Mouse (Mus musculus): ENCODE data around the gene Gm45021. TPM values are rescaled to one million over a fixed set of nuclear protein-coding genes. Genes with fewer than 3 reads are reported as not detected.
A peak's percentile ranks its signal among the peaks of the same experiment; 100 is the strongest.
"Not testable (repeated sequence)": the region's sequence is repeated elsewhere in the genome, so short reads cannot be mapped to it uniquely, and the experiment has no call there.

The Gm45021 gene
- total and polyA plus RNA-seq, 3 experiments = not detected

DNA sequence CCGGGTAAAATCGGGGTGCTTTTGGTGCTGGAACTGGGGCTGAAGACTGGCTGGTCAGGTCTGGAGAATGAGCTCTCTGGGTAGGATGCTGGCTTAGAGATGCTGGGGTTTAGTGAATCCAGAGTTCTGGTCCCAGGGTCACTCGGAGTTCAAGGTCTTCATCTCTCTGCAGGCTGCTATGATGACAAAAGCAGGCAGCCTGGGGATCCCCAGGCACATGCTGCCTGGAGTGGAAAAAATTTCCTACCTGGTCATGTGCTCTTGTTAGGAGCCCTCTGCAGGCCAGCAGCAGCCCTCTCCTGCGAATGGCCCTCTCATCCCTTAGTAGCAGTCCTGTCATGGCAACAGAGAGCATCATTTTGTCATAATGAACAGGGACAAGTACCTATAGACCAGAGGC, 24.1 kb downstream of the Gm45021 start:
- no peak for DNase-seq

DNA sequence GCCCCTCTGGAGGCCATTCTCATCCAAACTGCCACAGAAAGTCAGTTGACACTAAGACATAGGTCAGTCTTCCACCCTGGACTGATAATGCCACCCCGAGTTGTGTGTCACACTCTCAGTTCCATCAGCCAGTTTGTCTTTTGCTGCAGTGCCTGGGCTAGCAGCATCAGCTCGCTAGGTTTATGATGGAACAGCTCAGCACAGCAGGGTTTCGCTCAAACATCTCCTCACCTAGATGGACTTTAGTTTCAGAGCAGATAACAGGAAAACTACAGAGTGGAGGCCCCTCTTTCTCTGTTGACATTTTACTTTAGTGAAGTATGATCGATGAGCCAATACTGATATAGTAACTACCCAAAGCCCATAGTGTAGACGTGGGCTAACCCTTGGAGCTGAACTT, 25.3 kb downstream of the Gm45021 start:
- DNase-seq = no peak

DNA sequence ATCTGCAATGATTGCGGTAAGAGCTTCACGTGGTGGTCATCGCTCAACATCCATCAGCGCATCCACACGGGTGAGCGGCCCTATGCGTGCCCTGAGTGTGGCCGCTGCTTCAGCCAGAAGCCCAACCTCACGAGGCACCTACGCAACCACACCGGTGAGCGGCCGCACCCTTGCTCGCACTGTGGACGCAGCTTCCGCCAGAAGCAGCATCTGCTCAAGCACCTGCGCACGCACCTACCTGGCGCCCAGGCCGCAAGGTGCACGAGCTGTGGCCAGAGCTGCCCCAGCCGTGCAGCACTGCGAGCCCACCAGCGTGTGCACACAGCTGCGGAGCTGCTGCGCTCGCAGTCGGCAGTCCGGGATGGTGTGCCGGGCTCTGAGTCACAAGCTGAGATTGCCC, 30.6 kb downstream of the Gm45021 start:
- DNase-seq = no peak

DNA sequence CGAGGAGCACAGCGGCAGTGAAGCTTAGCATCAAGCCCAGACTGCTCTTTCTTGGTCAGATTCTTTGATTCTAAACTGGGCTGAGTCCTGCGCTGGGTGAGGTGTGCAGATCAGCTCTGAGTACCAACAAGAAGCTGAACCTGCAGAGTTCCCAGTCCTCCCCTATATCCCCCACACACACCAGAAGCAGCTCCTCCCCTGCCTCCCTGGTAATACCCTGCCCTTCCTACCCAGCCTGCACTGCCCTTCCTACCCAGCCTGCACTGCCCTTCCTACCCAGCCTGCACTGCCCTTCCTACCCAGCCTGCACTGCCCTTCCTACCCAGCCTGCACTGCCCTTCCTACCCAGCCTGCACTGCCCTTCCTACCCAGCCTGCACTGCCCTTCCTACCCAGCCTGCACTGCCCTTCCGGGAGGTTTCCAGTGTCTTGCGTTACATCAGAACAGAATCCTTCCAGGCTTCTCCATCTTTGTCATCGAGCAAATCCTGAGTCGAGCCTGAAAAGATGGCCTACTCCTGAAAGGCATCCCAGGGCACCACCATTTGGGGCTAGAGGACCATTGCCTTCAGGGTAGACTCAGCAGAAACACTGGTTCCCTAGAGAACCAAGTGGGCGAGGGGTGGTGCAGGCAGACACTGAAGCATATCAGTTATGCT, 32.9 kb downstream of the Gm45021 start:
- not testable (repeated sequence) for DNase-seq

DNA sequence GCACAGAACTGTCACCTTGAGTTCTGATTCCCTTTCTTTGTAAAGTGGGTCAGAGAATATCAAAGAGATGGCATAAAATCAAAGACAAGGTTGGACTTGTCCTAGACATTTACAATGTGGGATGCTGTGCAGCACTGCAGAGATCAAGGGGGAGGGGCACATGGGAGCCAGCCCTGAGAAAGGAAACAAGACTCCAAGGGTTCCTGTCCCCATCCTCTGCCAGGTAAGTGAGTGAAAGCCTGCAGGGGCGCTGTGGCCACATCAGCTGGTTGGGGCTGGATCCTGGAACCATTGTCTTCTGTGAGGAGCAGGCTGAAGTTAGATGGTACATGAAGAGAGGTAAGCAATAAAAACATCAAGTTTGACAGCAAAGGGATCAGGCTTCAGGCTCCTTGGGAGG, 34.0 kb downstream of the Gm45021 start:
- DNase-seq = peak; percentile 65

DNA sequence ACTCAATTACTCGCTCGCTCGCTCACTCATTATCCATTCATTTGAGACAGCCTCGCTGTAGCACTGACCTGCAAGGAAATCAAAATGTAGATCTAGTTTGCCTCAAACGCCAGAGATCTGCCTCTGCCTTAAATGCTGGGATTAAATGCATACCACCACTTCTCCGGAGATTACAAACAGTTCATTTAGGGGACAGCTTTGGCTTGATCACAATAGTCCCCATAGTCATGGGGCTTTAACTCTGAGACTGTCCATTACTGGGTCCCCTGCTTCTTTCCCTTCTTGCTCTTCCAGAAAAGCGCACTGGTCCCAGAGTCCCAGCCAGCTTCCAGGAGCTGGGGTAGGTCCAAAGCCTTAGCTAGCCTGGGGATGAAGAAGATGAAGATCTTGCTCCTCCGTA, 37.1 kb downstream of the Gm45021 start, which contains the start of gene AI854703:
Gene AI854703 (plus strand): TSS at position 301 of the 400 bp plus-strand sequence.
- DNase-seq = no peak

DNA sequence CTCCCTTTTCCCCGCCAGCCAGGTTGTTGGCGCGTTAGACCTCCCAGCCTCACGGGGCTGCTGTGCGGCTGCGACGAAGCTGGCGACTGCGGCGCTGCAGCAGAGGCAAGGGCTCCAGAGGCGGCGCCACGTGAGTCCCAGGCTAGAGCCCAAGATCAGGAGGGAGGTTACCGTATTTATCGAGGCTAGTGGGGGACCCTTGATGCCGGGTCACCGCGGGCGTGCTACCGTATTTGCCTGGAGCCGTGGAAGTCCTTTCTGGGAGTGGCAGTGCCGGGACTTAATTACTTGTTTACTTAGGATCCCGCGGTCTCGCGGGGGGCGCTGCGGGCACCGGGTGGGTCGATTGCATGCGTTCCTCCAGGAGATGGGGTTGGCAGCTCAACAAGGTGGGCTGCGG, 37.6 kb downstream of the Gm45021 start:
- peak; percentile 77 for DNase-seq

DNA sequence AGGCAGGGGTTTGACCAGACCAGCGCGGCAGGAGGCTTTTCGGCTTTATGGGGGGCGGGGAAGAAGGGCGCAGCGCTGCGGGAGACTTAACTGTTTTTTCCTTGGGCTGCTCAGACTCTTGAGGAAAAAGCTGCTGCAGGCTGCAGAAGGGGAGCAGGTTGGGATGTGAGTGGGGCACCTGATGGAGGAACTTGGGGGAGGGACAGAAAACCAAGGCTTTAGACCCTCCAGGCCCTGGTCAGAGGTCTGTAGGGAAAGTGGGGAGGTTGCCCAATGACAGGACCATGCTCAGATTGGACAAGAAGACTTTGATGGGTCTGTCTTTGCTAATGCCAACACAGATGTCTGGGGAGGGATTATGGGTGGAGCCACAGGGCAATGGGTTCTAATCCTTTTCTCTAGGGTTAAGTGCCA, 38.1 kb downstream of the Gm45021 start:
- DNase-seq = no peak

DNA sequence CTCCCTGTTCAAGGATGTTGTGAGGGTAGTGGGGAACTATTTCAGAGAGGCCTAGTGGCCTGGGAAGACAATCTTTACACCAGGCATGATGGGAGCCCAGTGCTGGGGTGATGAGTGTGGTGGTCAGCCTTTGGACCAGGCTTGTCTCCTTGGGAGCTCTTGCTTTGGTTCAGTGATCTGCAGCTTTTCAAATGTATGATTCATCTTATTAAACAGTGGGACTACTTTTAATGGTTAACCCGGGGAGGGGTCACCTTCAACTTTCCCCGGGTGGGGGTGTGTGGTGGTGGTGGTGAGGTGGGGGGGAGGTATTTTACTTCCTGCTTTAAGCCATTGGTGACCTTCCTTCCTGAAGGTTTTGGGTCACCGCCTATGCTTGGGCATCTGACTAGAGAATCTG, 39.0 kb downstream of the Gm45021 start:
- no peak for DNase-seq

DNA sequence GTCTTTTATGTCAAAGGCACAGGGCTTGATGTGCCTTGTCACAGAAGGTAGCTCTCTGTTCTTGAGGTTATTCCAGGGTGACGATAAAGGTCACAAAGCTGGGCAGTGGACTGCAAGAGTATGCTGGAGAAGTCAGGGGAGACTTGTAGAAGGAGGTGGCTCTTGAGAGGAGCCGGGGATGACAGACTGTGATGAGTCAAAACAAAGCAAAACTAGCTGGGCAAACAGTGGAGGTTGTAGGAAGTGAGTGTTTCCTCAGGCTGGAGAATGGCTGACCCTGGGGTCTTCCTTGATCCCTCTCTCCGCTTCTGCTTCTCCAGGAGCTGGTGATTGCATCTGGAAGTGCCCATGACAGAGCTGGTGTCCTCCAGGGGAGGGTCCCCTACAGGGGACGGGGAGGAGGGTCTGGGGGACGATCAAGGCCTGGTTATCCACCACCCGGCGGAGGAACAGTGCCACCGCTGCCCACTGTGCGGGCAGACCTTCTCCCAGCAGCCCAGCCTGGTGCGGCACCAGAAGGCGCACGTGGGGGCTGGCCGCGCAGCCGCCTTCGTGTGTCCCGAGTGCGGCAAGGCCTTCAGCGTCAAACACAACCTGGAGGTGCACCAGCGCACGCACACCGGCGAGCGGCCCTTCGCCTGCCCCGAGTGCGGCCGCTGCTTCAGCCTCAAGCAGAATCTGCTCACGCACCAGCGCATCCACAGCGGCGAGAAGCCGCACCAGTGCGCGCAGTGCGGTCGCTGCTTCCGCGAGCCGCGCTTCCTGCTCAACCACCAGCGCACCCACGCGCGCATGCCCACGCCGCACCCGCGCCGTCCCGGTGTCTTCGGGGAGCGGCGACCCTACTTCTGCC, 39.6 kb downstream of the Gm45021 start:
- peak; percentile 36 for DNase-seq

DNA sequence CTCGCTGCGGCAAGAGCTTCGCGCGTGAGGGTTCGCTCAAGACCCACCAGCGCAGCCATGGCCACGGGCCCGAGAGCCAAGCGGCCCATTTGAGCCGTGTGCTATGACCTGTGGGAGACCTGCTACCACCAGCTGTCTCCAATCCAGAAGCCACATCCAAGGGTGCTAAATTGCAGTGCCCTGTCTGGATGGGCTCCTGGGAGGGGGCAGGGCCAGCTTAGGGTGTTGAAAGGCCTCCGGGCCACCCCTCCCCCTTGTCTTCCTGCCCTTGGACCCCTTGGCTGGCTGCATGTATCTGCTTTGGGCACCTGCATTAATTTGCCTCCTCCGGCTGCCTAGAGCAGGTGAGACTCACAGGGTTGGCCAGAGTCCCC, 40.2 kb downstream of the Gm45021 start:
- no peak for DNase-seq

DNA sequence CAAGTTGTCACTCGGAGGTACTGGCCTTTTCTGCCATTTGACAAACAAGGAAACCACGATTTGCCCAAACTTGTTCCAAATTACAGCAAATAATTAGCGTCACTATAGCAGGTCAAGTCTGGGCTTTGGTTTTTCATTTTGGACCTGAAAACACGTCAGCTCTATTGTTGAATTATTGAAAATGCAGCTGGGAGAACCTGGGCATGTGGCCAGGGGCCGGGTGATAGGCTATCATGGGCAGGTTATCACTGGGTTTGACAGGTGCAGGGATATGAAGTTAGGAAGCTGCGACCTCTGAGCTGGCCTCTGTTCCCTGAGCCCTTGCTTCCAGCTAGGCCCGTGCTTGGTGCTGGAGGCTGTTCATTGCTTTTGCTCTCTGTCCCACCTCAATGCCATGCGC, 41.4 kb downstream of the Gm45021 start:
- no peak for DNase-seq

DNA sequence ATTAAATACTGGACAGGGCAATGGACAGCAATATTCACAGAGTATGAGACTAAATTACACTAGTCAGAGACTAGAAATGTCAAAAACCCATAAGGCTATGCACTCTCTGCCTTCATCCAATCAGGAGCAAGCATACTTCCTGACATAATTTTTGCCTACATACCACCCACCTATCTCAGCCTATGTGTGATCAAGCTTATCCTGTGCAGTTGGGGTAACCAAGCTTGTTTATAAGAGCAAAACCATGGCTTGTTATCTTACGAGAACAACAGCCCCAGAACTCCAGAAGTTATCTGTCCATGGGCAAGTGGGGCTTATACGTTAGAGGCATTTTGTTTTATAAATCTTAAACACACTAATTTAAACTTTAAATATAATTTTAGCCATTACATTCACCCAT, 45.7 kb downstream of the Gm45021 start:
- no peak for DNase-seq

DNA sequence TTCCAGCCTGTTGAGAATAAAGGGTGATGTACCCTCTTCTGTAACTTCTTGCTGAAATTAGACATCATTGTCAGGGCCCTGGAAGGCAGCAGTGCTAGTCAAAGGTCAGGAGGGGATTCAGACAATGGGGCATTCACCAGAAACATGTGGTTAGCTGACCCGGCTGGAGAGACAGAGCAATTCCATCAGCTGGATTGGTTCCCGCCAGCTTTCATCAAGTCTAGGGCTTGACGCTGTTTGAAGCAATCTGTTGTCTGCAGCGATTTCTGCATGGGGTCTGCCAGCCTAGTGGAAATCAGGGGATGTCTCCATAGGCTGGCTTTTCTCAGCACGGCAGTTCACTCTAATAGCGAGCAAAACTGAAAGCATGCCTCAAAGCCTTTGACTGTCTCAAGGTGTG, 47.1 kb downstream of the Gm45021 start:
- DNase-seq = no peak

DNA sequence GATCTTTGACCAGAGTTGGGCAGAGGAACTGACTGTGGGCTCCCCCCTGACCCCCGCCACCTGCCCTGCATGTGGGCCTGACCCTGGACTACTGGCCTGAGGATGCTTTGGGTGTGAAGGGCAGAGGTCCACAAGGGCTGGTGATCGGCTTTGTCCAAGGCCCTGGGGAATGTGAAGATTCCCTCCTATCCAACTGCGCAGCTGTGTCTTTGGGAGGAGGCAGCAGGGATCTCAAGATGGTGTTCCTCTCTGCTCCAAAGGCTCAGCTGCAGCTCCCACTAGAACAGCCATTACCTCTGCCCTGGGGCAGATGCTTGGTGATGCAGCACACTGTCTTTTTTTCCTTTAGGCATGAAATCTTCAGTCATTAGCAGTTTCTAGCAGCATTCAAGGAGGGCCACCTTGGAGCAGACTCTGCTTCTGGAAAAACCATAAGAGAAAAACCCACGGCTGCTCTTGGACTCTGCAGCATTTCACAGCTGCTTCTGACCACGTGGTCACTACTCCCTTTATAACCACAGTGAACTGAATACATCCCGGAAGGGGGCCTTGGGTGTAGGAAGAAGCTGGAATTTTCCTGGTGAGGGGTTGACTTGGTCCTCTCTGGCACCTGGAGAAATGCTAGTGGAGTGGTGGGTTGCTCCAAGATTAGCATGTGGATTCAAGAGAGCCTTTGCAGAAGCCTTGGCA, 48.5 kb downstream of the Gm45021 start:
- no peak for DNase-seq

DNA sequence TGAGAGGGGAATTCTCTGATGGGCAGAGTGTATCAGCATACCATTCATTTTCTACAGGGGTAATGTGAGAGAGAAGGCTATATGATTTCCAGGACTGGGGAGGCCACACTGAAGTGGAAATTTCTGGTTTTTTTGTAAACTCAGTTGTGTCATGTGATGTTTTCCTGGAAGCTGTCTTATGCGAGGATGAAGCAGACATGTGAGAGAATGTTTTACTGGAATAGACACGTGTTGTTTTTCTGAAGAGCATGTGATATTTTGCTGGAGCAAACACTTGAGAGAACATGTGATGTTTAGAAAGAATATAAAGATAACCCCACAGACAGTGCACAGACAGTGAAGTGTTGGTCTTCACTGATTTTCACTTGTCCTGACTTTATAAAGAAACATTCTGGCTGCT, 49.1 kb downstream of the Gm45021 start:
- no peak for DNase-seq

DNA sequence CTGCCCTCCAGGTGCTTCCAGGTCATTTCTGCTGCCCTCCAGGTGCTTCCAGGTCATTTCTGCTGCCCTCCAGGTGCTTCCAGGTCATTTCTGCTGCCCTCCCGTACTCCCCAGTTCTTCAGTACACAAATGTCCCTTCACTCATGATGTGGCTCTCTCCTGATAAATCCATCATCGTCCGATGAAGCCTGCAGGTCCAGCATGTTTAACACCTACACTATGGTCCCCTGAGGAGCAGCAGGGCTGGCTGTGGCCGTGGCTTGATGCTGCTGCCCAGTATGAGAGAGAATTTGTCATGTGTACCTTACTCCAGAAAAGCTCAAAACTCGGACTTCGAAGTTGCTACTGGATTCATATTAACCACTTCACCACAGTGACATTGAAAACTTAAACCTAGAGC, 52.0 kb downstream of the Gm45021 start:
- no peak for DNase-seq

DNA sequence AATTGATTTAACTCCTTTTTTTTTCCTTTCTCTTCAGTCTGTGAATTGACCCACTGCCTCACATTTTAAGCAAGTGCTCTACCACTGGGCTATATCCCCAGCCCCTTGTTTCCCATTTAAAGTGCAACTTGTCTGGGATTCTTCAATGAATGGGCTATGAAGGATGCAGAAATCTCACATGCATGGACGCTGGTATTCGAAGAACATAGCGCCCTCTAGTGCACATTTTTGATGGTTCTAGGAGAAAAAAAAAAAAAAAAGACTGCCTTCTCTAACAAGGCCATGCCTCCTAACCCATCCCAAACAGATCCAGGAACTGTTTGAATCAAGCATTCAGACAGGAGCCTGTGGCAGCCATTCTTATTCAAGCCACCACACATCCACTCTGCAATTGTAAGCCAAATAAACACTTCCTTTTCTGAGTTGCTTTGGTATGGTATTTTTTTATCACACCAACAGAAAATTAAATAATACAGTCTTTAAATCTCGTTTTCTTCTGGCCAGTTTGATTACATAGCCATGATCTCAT, 53.4 kb downstream of the Gm45021 start:
- peak; percentile 30 for DNase-seq

DNA sequence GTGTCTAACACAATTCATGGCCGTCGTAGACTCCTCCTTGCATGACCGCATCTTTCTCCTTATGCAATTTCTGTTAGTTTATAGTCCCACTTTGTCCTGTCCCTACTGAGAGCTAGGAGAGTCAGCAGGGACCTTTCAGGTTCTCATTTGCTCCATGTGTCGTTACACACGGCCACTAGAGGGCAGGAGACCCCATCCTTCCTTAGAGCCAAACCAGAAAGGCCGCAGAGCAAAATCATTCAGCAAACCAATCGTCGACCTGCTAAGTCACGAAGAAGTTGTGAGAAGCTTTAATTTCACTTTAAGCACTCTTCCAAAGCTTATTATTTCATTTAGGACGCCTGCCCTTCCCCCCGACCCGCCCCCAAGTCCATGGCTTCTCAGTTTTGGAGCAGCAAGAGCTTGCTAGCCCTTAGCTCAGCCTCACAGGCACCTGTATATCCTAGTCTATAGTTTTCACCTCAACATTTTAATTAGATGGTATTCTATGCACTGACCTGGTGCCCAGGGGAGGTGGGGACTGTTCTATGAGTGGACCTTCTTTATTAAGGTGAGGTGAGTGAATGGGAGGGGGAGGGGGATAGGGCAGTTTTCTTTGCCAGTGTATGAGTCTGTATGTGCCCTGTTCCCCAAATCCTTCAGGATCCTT, 56.4 kb downstream of the Gm45021 start:
- DNase-seq = peak; percentile 75

DNA sequence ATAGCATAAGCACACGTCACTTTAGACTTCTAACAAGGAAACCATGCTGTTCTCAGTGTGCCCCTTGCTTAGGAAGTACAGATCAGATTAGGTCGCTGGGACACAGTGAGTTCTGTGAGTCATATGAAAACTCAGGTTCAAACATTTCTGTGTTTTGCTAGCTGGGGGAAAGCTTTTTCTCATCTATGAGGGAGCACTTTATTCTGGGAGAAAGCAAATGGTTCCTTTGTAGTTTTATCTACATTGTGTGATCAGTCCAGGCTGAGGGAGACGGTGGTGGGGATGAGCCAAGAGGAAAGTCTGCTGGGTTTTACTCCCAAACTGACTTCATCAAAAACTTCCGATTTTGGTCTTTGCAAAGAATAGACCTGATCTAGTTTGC, 56.9 kb downstream of the Gm45021 start:
- DNase-seq = no peak

DNA sequence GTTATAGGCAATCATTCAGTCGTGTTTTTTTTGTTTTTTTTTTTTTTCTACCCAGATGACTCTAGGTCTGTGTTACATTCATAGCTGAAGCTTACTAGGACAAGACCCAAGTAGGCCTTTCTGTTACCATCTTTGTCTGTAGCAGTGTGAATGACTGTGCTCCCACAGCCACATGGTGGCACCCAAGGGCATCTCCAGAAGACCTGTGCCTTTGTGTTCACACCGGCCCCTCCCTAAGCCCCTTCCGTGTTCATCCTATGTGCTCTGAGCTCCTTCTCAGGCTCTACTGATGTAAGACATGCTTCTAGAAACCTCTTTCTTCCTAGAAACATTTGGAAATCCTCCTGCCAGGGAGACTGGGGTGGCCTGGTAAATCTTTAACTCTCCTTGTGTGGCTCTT, 57.6 kb downstream of the Gm45021 start, which contains the start of gene Gimap8:
Gene Gimap8 (plus strand): TSS at position 240 of the 400 bp plus-strand sequence.
- peak; percentile 63 for DNase-seq

DNA sequence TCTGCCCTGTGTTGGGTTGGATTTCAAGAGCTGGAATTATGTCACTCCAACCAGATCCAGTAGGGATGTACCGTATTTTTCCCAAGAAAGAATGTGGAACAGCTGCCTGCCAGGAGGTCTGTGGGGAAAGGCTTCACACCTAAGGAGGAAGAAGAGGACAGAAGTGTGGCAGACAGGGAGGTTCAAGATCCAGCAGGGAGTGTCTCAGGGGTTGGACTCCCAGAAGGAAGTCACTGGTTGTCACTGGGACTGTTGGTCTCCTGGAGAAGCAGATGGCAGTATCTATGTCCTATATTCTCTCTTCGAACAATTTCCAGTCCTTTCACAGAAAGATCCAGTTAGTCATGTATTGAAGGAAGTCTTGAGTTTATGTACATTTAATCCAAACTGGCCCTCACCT, 58.2 kb downstream of the Gm45021 start:
- DNase-seq = no peak

Data from adrenal gland, adult 2 months (tissue).